Mouse (Mus musculus) adrenal gland, postnatal 4 days (tissue): ENCODE results near the gene Tbxas1. TPM values are rescaled to one million over a fixed set of nuclear protein-coding genes. Genes with fewer than 3 reads are reported as not detected.

Experiments used
- DNase-seq, 2 experiments: peaks; one replicate each; pipeline ENCODE4 v3.0.0; 2021 to 2022; ENCODE audit warnings: low spot score in 2 of 2, mixed read lengths in 2 of 2
- total RNA-seq, 2 experiments: library from RNA; stranded (reverse); gene quantifications; 2 replicates each; pipeline ENCODE4 v1.2.3; 2021

The Tbxas1 gene
- total RNA-seq, 2 experiments from 2014 or later, result 4.4 to 4.6 TPM

DNA sequence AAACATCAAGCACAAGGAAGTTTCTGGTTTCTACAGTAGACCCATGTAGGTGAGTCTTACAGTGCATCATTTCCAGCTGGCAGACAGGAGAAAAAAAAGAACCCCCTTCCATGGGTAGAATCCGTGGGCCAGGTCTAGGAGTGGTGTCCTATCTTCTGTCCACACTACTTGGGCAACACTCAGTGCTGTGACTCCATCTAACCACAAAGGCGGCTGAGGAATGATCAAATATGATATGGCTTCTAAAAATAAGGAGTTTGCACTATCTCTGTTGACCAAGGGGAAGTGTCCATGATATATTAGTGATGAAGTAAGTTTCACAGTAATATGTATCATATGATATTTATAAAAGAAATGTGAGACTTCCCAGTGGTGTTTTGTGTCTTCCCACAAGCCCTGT lies 16.8 kb downstream of the Tbxas1 start:
- DNase-seq, result no peak

DNA sequence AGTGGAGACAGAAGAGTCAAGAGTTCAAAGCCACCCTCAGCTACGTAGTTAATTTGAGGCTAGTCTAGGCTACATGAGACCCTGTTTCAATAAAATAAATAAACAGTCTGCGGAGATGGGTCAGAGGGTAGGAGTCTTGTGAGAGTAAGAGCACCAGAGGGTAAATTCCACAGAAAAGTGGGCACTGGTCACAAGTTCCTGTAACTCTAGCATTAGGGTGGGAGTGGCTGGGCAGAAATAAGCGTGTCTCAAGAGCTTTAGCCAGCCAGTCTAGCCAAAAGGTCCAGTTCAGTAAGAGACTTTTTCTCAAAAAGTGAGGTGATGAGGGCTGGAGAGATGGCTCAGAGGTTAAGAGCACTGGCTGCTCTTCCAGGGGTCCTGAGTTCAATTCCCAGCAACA lies 18.4 kb downstream of the Tbxas1 start:
- DNase-seq, result no peak

DNA sequence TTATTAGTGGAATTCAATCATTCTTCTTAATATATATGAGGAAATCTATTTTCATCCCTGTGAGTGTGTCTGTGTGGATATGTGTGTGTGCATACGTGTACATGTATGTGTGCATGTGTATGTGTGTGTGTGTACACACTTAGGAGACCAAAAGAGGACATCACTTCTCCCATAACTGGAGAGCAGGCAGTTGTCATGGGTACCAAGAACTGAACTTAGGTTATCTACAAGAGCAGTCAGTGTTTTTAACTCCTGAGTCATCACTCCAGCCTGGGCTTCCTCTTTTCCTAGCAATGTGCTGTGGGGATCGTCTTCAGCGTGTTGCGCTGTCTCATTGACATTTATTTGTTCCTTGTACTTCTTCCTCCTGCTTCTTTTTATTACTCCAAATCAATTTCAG lies 24.9 kb downstream of the Tbxas1 start:
- DNase-seq, result no peak

DNA sequence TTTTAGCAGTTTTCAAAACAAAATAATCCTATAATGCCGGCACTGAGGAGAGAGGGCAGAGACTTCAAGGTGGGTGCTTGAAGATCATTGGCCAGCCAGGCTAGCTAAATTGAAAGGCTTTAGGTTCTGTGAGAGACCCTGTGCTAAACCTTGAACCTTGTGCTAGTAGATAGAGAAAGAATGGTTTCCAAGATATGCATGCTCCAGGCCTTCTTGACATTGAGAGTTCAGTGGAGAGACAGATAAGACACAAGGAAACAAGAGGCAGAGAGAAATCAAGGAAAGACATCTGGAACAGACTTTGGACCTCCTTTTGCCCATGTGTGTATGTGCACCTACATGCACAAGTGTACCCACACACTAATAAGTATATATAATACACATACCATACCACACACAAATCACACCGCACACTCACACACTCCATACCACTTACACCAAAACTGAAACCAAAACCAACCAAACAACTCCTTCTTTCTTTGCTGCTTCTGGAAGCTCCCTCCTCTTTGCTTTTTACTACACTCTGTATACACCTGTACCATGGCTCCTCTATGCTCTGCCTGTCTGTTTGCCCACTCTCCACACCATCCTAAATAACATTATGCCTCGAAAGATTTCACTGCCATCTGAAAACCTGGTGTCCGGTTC lies 25.4 kb downstream of the Tbxas1 start:
- DNase-seq, result no peak

DNA sequence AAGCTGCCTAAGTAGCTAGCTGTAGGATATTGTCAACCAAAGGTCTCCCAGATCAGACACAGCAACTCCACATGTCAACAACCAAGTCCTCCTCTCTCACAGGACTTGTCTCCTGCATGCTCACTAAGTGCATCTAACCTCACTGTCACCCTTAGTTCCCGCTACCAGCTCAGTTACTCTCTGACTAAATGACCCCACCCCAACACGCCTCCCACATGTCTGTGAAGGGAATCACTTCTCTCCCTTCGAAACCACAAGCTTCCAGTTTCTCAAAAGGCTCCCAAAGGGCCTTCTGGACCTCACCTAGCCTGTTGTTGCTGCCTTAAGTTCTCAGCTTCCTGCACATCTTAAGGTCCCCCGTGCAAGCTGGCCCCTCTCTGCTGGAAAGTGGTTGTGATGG lies 25.9 kb downstream of the Tbxas1 start:
- no peak for DNase-seq

DNA sequence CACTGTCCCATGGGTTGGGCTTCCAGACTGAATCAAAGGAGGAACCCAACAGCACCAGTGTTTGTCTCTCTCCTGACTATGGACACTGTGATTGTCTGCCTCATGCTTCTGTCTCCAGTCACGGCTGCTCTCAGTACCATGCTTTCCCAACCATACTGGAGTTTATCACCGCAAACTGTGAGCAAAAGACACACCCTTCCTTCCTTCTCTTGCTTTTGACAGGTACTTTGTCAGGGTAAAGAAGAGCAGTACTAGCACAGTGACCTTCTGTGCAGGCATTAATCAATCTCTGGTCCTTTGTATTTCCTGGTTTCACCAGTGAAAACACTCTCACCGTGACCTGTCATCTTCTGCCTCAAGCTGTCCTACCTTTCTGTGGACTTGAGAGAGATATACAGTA lies 26.4 kb downstream of the Tbxas1 start:
- DNase-seq, result no peak

DNA sequence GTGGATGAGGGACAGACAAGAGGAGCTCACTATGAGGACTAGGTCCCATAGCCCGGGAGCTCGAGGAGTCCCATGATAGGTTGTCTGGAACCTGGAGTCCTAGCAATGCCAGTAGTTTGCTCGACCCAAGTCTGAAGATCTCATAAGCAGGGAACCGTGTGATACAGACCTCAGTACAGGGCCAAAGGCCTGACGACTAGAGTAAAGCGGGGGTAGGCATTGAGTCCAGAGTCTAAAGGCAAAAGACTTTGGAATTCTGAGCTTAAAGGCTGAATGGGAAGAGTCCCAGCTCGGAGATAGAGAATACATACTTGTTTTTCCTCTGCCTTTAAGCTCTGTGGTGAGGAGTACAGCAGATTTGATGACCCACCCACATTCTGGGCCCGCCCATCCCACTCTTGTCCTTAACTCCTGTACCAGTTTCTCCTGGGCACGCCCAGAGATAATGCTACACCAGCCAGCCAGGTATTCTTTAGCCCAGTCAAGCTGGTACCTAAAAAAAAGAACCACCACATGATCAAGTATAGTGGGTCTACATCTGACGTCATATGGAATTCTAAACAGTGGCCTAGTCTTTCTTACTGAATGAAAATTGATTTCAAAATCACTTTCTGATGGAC lies 27.7 kb downstream of the Tbxas1 start:
- no peak for DNase-seq

DNA sequence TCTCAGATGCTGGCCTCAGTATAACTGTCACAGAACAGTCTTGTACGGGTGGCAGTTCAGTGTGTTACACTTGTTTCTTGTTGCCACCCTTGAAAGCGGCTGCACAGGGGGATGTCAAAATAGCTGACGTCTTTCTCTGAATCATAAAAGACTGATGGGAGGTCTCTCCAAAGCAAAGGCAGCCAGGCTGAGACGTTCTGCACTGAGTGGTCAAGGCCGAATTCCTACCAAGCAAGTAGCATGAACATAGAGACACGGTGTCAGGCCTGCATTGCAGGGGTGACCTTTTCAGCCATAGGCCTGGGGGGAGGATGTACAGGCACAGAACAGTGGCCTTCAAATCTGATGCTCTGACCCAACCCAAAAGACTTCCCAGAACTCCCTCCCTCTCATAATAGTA lies 30.8 kb downstream of the Tbxas1 start:
- DNase-seq, result no peak

DNA sequence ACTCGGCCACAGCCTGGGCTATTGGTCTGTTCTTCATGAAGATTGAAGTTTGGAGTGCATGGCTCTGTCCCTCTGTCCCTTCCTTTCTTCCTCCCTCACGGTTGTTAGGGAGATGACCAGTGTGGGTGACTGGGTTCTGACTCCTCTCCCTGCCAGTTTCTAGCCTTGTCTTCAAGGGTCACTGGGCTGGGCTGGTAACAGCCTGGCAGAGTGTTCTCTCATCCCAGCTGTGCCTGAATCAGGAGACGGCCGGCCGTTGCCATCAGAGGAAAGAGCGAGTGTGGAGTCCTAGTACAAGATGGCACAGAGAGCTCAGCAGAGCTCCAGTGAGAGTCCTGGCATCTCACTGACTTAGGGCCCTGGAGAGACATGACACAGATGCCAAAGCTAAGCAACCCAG lies 33.2 kb downstream of the Tbxas1 start:
- no peak for DNase-seq

DNA sequence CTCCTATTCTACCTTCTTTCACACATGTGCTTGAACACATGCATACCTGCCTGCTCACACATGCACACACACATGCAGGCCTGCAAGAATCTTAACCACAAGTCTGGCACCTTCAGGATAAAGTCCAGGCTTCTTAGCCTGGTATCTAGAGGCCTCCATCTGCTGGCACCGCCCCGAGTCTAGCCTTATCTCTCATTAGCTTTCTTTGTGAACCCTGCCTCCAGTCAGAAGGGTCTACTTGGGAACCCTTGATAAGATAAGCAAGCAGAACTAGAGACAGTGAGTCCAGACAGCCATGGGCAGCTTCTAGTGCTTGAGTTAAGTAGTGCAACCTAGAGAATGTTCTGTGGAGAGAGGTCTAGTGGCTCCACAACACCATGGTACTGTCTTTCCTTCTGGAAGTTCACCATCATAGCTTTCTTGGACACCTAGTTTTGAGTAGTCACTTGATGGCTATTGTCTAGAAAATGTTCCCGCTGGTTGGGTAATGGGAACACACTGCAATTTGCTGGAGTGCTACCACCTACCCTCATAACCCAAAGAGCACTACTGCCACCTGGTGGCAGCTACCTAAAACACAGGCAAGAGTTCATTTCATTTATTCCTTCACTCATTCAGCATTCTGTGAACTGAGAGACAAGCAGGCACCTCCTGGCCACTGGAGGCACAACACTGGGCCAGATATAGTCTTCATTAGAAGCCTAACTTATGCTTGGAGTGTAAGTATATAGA lies 35.8 kb downstream of the Tbxas1 start:
- DNase-seq, result peak in 1 of 2 experiments; percentile 44

DNA sequence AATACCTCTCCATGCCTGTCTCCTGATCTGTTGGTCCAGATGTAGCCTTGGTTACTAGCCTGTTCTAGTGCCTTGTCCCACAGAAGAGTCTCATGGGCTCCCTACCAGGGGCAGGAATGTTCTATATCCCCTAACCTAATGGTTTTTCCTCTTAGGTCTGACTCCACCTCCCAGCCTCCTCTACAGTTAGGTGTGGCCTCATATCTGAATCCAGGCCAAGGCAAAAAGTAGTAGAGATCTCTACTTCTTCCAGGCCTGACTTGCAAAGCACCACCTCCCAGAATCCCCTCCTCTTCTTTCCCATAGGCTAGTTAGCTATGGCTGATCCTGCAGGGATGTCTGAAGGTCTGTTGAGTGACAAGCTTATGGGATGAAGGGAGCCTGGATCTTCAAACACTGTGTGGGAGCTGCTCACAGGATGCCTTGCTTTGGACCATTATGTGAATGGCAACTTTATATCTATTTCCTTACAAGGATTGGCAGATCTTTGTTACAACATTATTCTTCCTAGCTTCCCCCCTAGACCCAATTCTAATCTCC lies 37.0 kb downstream of the Tbxas1 start:
- DNase-seq, result no peak

DNA sequence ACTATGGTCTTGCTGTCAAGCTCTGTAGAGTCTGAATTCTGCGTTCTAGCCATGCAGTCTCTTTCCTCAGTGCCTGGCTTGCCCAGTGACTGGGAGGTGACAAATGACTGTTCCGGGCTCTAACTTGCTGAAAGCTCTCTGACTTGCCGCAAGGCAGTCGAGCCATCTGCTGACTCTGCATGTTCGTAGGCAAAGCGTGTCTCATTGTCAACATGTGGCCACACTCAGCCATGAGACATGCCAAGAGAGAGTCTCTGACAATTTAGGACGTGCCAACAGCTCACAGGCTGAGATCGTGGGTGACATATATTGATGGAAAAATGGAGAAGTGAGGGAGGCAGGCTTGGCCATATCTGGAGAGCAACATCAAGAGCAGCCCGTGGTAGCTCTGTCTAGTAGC lies 37.6 kb downstream of the Tbxas1 start:
- no peak for DNase-seq

DNA sequence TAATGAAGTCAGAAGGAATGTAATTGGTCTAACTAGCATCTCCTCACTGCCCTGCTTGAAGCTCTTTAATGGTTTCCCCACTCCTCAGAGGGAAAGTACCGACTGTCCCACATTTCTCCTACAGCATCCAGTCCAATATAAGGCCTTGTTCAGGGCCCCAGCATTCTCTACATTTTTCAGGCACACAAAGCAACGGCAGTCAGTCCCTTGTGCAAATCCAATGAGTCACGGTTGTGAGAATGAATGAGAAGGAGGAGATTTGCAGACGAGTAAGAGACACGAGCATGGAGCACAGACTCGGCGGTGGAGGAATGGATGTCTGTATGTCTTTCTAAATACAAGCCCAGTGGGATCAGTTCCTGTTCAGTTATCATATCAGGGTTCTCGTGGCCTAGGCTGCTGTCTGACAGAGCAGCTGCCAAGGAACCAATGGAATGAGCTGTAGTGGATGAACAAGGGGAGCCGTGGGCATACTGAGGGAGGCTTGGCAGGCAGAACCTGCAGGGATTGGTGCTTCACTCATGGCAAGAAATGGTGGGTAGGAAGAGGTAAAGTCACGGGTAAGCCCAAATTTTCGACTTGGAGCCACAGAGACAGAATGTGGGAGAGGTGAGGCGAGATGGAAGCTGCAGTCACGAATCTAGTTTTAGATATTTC lies 38.3 kb downstream of the Tbxas1 start:
- no peak for DNase-seq

DNA sequence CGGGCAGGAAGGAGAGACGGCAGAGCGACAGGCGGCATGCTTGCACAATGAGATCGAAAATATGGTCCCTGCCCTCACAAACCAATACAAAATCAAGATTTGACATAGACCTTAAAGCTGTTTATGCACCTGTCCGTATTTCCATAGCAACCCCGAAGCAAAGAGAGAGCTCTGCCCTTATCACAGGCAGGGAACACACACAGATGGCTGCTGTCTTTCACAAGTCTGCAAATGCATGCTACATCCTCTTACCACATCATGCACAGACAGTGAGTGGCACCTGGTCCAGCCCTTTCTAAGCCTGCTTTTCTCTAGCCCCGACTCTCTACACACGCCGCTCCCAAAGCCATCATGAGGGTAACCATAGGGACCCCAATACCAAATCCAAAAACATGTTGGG lies 39.0 kb downstream of the Tbxas1 start:
- DNase-seq, result no peak

DNA sequence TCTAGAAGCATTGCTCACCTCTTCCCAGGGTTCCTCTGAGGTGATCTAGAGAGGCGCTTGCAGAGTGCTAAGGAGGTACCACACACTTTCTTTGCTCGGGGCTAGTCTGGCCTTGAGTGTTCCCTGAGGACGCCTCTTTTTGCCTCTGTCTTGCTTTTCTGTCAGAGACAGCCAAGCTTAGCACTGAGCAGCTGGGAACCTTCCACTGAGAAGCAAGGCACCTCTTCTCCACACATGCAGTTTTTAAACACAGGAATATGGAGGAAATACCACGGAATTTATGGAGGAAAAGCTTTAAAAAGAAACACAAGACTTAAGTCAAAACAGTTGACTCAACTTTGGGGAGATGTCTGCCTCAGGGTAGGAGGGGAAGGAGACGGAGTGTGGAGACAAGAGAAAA lies 40.6 kb downstream of the Tbxas1 start:
- no peak for DNase-seq

DNA sequence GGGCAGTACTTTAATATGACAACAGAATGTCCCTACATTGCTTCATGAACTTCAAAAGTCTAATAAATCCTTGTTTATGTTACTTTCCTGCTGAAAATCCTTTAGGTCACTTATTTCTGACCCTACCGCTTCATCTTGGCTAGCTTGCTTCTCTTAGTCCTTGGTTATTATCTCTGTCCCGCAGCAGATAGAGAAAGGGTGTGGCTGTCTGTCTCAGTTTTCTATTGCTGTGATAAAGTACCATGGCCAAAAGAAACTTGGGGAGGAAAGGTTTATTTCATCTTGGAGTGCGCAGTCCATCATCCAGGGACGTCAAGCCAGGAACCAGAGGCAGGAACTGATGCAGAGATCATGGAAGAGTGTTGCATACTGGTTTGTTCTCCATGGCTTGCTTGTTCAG lies 41.4 kb downstream of the Tbxas1 start:
- DNase-seq, result no peak

DNA sequence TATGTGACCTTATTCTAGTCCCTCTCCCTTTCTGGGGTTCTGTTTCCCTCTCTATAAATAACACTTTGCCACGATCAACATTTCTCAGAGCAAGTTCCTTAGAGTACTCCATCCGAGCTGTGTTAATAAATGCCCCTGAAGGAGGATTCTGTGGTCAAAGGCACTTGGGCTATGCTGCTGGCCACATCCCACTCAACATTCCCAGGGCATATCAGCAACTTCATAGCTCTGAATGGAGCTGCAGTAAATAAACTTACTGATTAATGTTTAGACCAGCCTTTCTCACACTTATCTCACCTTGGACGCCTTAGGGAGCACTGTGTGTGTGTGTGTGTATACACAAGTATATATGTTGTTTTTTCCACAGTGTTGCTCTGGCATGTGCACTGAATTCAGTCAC lies 42.2 kb downstream of the Tbxas1 start:
- DNase-seq, result no peak

DNA sequence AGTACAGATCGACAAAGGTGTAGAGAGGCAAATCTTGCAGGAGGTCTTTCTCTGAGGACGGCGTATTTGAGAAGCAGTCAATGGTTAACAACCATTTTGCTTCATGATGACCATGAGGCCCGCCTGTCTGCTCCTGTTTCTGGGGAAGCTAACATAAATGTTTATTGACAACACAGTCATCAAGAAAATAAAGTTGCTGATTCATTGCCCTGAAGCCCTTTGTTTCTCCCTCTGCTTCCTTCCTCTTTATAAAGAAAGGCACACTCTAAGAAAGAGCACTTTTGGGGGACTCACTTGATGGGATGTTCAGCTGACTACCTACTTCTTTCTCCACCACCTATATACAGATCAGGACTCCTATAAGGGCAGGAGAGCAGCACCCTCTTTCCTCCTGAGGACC lies 43.5 kb downstream of the Tbxas1 start:
- no peak for DNase-seq

DNA sequence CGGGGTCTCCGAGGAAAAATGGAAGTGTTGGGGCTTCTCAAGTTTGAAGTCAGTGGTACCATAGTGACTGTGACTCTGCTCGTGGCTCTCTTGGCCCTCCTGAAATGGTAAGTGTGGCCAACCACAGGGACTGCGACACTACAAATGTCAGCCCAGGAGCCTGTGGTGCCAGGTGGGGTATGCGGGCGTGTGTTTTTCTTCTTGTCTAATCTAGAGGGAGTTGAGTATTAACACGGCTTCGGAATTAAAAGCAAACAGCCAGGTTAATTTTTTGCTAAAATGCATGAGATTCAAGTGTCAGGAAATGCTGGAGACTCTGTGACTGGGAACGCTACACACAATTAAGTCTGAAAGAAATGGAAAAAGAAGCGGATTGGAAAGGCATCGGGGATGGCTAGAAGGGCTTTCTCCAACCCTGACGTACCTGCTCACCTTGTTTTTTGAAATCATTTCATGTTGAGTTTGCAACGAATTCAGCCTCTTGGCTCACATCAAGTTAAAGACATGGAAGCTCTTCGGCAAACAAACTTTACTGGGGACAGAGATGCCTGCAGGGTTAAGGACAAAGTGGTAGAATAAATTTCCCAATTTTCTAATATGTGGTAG lies 44.0 kb downstream of the Tbxas1 start:
- DNase-seq, result no peak

DNA sequence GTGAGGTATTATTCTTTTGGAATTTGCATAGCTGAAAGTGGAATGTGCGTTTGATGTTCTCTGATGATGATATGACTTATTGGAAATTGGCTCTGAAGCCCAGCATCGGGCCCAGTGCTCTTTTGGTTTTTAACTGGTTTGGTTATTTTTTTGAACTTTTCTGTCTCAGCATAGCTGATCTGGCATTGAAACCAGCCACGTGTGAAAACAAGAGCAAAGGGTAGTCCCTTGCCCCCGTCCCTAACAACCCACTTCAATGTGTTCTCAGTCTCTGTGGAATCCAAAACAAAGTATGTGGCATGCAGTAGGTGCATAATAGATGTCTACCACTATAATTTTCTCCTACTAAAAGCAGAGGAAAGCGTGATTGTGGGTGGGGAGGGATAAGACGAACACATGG lies 44.9 kb downstream of the Tbxas1 start:
- DNase-seq, result no peak

DNA sequence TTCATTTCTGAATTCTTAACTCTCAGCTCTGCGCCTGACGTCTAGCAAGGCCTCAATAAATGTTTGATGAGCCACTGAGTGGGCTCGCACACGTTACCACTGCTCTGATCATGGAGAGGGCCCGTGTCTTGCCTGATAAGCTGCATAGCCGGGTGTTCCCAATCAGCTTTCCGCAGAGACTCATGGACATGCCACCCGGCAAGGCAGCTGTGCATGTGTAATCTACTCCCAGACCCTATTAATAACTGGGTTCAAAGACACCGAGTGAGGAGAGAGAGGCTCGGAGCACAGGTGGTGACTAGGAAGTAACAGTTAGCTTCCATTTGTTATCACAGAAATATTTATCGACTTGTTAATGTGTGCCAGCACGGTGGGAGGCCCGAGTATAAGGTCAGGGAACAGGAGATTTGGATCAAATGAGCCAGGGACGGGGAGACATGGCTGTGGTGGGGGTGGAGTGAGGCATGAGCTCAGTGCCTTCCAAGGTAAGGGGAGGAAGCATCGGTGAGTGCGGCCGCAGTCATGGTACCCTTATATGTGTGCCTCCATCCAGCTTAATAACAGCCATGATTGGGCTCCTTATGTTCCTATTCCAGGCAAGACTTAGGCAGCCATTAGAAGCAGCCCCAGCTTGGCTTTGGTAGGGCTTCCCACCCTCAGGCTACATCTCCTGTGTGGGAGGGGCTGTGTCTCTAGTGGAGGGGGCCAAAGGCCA lies 46.0 kb downstream of the Tbxas1 start:
- DNase-seq, result no peak
